Mouse (Mus musculus): ENCODE measurements around the gene Bicc1. TPM values are rescaled to one million over a fixed set of nuclear protein-coding genes. Genes with fewer than 3 reads are reported as not detected.

The Bicc1 gene
- total RNA-seq, 2 experiments from 2014 or later = 9.4 TPM

Other genes starting within 250 kb of the Bicc1 start
- gene Tfam, start 78.6 kb upstream of the Bicc1 start, total RNA-seq (2021) = 10 to 100 TPM; 50.1 to 50.8 TPM
- gene Ube2d1, start 125.6 kb upstream of the Bicc1 start, total RNA-seq (2021) = 100 to 1,000 TPM; 144 to 173 TPM
- 100 to 1,000 TPM; 192 to 199 TPM for gene Cisd1, start 185.3 kb upstream of the Bicc1 start, total RNA-seq (2021)
- gene Ipmk, start 188.1 kb upstream of the Bicc1 start, total RNA-seq (2021) = 10 to 100 TPM; 16.2 to 17.6 TPM

Measured in gastrocnemius, postnatal 25 days (tissue).